Mouse (Mus musculus): ENCODE results near the gene Pabpn1. TPM values are rescaled to one million over a fixed set of nuclear protein-coding genes. Genes with fewer than 3 reads are reported as not detected.

The Pabpn1 gene
- polyA plus RNA-seq, 1 experiment from 2014 or later: 157 TPM

GRCm38 (mm10) chr14:54897445-54897844, 5.1 kb downstream of the Pabpn1 start:
- Histone ChIP-seq H3K4me1 (peaks cover 38% of the 10 kb centered on the region), H3K27me3 (no peaks in the 10 kb centered on the region), H3K4me3 (replicated peaks) (0 out of 2 replicates have a peak overlapping the region, but pooled peaks have one; percentile 1), H3K4me2 (no peak overlapping the region), H3K27ac (peak overlapping the region; percentile 69), H3K9me3 (replicated peaks) (no peaks in the 10 kb centered on the region), H3K9ac (no peak overlapping the region), H3K36me3 (peaks cover 42% of the 10 kb centered on the region)
- WGBS: 25% methylated on average over 2 of the region's 2 CpGs
- no peak for ATAC-seq (replicated peaks; ENCODE audit: low FRiP score)

GRCm38 (mm10) chr14:54900383-54900782, 8.1 kb downstream of the Pabpn1 start:
- Histone ChIP-seq H3K4me2 (no peak overlapping the region), H3K27ac (peak overlapping the region; percentile 33; the same call in 1 of the 2 replicates), H3K9me3 (replicated peaks) (no peaks in the 10 kb centered on the region), H3K4me3 (replicated peaks) (no peak overlapping the region), H3K27me3 (no peaks in the 10 kb centered on the region), H3K36me3 (peaks cover 54% of the 10 kb centered on the region), H3K9ac (no peak overlapping the region), H3K4me1 (peaks cover 32% of the 10 kb centered on the region)
- ATAC-seq (replicated peaks; ENCODE audit: low FRiP score): peak; percentile 65; the same call in 1 of the 2 replicates
- WGBS: 0% methylated on average over 3 of the region's 3 CpGs

DNA sequence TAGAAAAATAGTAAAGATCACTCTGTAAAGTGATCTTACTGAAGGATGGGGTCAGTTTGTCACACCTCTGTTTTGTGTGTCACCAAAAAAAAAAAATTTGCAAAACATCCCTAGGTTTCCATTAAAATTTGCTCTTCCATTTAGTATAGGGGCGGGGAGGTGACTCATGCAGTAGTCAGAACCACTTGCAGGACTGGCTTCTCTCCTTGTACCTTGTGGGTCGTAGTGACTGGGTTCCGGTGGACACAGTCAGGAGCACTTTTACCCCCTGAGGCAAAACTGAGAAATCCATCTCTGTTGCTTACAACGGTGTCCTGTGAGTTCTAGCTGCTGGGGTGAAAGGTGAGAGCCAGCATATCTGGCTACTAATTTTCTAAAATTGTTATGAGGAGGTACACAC, 11.3 kb downstream of the Pabpn1 start:
- H3K27me3 ChIP-seq: no peaks in the 10 kb centered on the region
- no peak for ATAC-seq (replicated peaks; ENCODE audit: low FRiP score)
- whole genome bisulfite sequencing: 88% methylated on average over 4 of the region's 4 CpGs
- H3K27ac ChIP-seq: no peak overlapping the region
- no peaks in the 10 kb centered on the region for H3K9me3 ChIP-seq (replicated peaks)
- no peak overlapping the region for H3K9ac ChIP-seq
- H3K4me1 ChIP-seq: peaks cover 8% of the 10 kb centered on the region; the same call in 1 of the 2 replicates
- H3K4me2 ChIP-seq: no peak overlapping the region
- no peak overlapping the region for H3K4me3 ChIP-seq (replicated peaks)
- peaks cover 54% of the 10 kb centered on the region for H3K36me3 ChIP-seq

DNA sequence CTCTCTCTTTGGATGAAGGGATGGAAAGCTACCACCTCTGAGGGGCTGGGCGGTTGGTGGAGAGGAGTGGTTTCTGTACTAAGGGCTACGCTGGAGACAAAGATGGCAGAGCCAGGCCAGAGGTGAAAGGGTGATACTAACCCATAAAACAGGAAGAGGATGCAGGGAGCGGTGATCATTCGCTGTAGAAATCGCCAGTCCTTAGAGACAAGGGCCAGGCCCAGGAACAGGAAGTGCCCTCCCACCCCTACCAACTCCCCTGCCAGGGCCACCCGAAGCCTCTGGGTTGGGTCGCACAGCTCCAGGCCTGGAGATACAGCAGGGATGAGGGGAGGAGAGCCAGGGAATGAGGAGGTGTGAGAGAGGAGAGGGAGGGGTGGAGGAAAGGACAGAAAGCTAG, 16.4 kb downstream of the Pabpn1 start:
- ATAC-seq (replicated peaks; ENCODE audit: low FRiP score): no peak
- H3K27ac ChIP-seq: no peak overlapping the region
- no peak overlapping the region for H3K4me2 ChIP-seq
- peaks cover 33% of the 10 kb centered on the region for H3K4me1 ChIP-seq
- H3K9ac ChIP-seq: no peak overlapping the region
- no peak overlapping the region for H3K4me3 ChIP-seq (replicated peaks)
- H3K36me3 ChIP-seq: peaks cover 63% of the 10 kb centered on the region
- no peaks in the 10 kb centered on the region for H3K27me3 ChIP-seq
- H3K9me3 ChIP-seq (replicated peaks): no peaks in the 10 kb centered on the region
- WGBS: 66% methylated on average over 7 of the region's 7 CpGs

DNA sequence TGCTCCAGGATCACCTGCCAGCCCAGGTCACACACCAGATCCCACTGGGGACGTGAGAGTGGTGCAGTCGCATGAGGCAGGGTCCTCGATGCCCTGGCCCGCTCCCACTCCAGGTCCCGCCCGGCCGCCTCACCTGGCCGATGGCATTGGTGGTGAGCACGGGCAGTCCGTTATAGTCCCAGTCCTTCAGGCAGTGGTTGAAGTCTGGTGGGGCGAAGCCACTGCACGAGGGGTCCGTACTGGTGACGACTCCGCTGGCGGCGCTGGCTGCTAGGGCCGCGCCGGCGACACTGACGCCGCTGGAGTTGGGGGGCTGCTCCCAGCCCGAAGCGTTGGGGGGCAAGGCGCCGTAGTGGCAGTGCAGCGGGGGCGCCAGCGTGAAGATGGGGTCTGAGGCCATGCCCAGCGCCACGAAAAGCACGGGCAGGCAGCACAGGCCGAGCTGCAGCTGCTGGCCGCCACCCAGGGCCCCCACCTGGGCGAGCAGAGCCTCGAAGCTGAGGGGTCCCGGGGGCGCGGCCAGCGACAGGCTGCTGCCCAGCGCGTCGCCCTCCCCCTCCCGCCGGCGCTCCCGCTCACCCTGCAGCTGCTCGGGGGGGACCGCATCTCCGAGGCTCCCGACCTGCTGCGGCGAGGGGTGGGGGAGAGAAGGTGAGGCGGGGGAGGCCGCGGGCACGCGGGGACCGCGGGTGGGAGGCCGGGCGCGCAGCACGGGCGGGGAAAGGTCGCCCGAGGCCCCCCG, 20.0 kb downstream of the Pabpn1 start:
- H3K27ac ChIP-seq: peak overlapping the region; percentile 84
- peak; percentile 61 for ATAC-seq (replicated peaks; ENCODE audit: low FRiP score)

GRCm38 (mm10) chr14:54912886-54913285, 20.6 kb downstream of the Pabpn1 start, which contains the start of gene Slc22a17:
Gene Slc22a17 (minus strand): TSS chr14:54913132.
- peak; percentile 94 for ATAC-seq (replicated peaks; ENCODE audit: low FRiP score)
- Histone ChIP-seq H3K9me3 (replicated peaks) (no peaks in the 10 kb centered on the region), H3K9ac (peak within 1 kb of the TSS; percentile 91), H3K27ac (peak within 1 kb of the TSS; percentile 84), H3K27me3 (no peaks in the 10 kb centered on the region), H3K4me2 (peak within 1 kb of the TSS; percentile 97), H3K36me3 (peaks cover 51% of the 10 kb centered on the region), H3K4me3 (replicated peaks) (peak within 1 kb of the TSS; percentile 92), H3K4me1 (peaks cover 33% of the 10 kb centered on the region)
- under 1% methylated on average over 28 of the region's 28 CpGs for WGBS

More for the DNA sequence above, 20.0 kb downstream of the Pabpn1 start:
- H3K27me3 ChIP-seq: no peaks in the 10 kb centered on the region
- no peaks in the 10 kb centered on the region for H3K9me3 ChIP-seq (replicated peaks)
- peak overlapping the region; percentile 92 for H3K4me3 ChIP-seq (replicated peaks)
- H3K4me1 ChIP-seq: peaks cover 34% of the 10 kb centered on the region
- H3K36me3 ChIP-seq: peaks cover 51% of the 10 kb centered on the region
- peak overlapping the region; percentile 97 for H3K4me2 ChIP-seq
- WGBS: 2% methylated on average over 55 of the region's 69 CpGs
- peak overlapping the region; percentile 91 for H3K9ac ChIP-seq

DNA sequence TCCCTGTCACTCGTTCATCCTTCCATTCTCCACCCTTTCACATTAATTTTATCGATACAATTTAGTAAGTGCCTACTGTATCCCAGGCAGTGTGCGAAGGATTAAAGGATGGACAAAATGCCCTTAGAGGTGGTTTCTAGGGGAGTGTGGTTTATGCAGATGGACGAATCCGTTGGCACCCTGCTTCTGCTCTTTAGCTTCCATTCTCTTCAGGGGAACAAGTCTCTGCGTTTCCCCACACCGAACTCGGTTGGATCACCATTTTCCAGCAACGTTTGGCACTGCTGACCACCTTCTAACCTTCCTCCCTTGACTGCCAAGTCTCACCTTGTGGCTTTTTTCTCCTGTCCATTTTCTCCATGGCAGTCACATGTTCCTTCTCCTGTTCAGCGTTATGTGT, 21.0 kb downstream of the Pabpn1 start:
- Histone ChIP-seq H3K36me3 (peaks cover 51% of the 10 kb centered on the region), H3K4me3 (replicated peaks) (peak overlapping the region; percentile 92), H3K27ac (peak overlapping the region; percentile 84), H3K4me1 (peaks cover 31% of the 10 kb centered on the region), H3K9ac (peak overlapping the region; percentile 91), H3K4me2 (peak overlapping the region; percentile 97), H3K9me3 (replicated peaks) (no peaks in the 10 kb centered on the region), H3K27me3 (no peaks in the 10 kb centered on the region)
- WGBS: 17% methylated on average over 10 of the region's 10 CpGs
- no peak for ATAC-seq (replicated peaks; ENCODE audit: low FRiP score)

DNA sequence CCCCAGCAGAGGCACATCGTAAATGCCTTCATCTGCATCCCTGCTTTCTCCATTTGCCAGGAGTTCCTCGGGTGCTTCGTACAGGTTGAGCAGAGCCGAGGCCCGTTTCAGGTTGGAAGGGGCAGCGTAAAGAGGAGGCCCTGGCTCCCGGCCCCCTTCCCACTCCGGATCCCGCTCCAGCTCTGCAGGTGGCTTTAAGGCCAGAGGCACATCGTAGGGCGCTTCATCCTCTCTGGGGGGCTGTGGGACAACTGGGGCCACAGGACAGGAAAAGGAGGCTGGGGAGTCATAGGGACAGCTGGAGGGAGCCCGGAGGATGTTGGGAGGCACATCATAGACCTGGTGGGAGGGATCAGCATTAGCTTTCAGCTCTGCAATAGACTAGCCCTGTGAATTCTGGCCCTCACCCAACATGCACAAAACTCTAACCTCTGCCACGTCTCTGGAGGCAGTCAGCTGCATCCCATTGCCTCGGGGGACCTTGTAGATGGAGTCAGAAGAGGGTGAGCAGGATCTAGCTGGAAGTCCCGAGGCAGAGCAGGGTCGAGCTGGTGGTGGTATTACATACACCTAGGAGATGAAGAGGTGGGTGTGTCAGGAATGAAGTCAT, 27.9 kb downstream of the Pabpn1 start:
- no peak overlapping the region for H3K9ac ChIP-seq
- peaks cover 73% of the 10 kb centered on the region for H3K36me3 ChIP-seq
- H3K4me1 ChIP-seq: peaks cover 17% of the 10 kb centered on the region
- no peak overlapping the region for H3K4me2 ChIP-seq
- H3K9me3 ChIP-seq (replicated peaks): peaks cover 5% of the 10 kb centered on the region
- no peak for ATAC-seq (replicated peaks; ENCODE audit: low FRiP score)
- WGBS: 88% methylated on average over 16 of the region's 16 CpGs
- no peak overlapping the region for H3K27ac ChIP-seq
- H3K27me3 ChIP-seq: no peaks in the 10 kb centered on the region
- no peak overlapping the region for H3K4me3 ChIP-seq (replicated peaks)

DNA sequence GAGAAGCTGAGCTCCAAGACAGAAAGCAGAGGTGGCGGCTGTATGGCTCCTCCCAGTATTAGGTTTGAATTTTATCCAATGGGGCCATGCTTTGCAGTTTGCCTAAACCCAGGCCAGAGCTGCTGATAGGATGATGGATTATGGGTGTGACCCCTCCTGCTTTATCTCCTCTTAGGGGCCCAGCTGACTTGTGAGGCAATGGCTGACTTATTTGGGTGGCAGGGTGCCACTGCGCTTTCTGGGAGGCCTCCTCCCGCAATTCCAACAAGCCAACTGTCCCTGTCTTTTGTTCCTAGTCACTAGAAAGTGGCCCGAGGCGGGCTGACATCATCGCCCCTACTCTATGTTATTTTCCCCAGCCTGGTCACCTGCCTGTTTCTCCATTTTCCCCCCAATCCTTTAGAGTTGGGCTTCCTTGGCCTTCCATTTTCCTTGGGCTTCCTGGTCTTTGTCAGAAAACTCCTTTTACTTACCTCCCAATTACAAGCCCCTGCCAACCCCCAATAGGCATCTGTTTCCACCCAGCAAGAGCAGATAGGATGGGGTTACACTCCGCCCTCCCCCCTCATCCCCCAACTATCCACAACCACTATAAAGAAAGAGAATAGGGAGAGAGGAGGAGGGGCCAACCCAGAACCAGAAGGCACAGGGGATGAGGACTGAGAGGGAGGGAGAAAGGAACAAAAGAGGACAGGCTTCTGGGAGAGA, 32.5 kb downstream of the Pabpn1 start:
- H3K36me3 ChIP-seq: peaks cover 29% of the 10 kb centered on the region
- peak; percentile 31 for ATAC-seq (replicated peaks; ENCODE audit: low FRiP score)
- H3K27ac ChIP-seq: peak overlapping the region; percentile 99
- H3K9me3 ChIP-seq (replicated peaks): peaks cover 5% of the 10 kb centered on the region
- peak overlapping the region; percentile 94 for H3K4me2 ChIP-seq
- peaks cover 45% of the 10 kb centered on the region for H3K4me1 ChIP-seq
- 16% methylated on average over 7 of the region's 7 CpGs for WGBS
- H3K27me3 ChIP-seq: no peaks in the 10 kb centered on the region
- H3K4me3 ChIP-seq (replicated peaks): peak overlapping the region; percentile 51
- H3K9ac ChIP-seq: peak overlapping the region; percentile 74

DNA sequence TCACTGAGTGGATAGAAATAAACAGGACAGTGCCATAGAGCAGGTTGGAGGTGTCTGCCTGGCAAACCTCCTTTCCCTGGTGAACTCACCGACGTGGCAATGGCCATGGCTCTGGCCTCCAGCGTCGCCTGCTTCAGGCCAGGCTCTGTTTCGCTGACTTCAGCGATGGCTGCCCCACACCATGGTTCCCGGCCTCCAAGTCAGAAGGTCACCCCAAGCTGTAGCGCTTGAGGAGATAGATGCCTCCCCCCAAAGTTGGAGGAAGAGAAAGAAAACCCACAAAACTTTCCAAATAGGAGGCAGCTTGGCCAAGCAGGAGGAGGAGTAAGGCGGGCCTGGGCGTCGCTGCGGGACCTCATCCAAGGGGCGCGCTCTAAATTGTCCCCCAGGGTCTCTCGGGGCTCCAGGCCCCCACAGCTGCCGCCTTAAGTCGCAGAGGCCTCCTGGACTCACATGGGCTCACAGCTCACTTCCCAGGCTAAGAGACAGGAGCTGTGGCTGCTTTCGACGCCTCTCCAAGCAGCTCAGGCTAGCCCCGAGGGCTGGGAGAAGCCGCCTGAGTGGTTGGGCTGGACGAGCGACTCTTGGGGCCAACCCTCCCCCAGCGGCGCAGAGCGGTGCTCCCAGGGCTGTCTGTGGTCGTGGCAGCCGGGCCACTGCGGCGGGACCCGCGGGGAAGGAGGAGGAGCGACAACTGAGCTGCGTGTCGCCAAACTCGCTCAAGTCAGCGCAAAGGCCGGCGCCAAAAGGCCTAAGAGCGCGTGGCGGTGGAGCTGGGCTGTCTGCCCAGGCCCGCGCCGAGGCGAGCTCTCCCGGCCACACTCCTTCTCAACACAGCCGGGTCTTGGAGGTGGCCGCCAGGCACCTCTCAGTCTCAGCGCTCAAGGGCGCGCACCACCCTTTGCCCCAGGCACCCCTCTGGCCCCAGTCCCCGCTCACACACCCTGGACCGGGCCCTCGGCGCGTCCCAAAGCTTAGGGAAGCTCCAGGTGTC, 33.3 kb downstream of the Pabpn1 start, which contains the start of gene Efs:
Gene Efs, minus strand, starts transcription at position 778 of the 994 bp plus-strand sequence.
- no peaks in the 10 kb centered on the region for H3K27me3 ChIP-seq
- H3K9me3 ChIP-seq (replicated peaks): peaks cover 5% of the 10 kb centered on the region
- ATAC-seq (replicated peaks; ENCODE audit: low FRiP score): peak; percentile 60
- H3K9ac ChIP-seq: peak within 1 kb of the TSS; percentile 74
- peak within 1 kb of the TSS; percentile 99 for H3K27ac ChIP-seq
- 3% methylated on average over 57 of the region's 57 CpGs for WGBS
- peaks cover 20% of the 10 kb centered on the region for H3K36me3 ChIP-seq
- H3K4me3 ChIP-seq (replicated peaks): peak within 1 kb of the TSS; percentile 51
- peaks cover 51% of the 10 kb centered on the region for H3K4me1 ChIP-seq
- peak within 1 kb of the TSS; percentile 94 for H3K4me2 ChIP-seq
